Mouse (Mus musculus) CH12.LX (cell line): ENCODE results near the gene Hells. TPM values are rescaled to one million over a fixed set of nuclear protein-coding genes. Genes with fewer than 3 reads are reported as not detected.

Source experiments
- DNase-seq: peaks from one replicate; pipeline ENCODE4 v3.0.0-alpha.2; 2013; ENCODE audit errors: extremely low read depth
- H3K27ac ChIP-seq: 2 replicates; pipeline ENCODE4 v1.5.1; 2012; ENCODE audit warnings: low read depth, mild to moderate bottlenecking, control low read depth, moderate library complexity; ENCODE audit not compliant: insufficient read depth
- H3K27me3 ChIP-seq: replicated peaks from 2 replicates; pipeline ENCODE3; 2012; ENCODE audit warnings: inconsistent platforms
- H3K36me3 ChIP-seq, 2 experiments: replicated peaks in 1 of 2; 2 replicates each; pipeline versions ENCODE3 to v1.6.1; 2012; ENCODE audit warnings: inconsistent platforms in 1 of 2, low read length in 1 of 2, mild to moderate bottlenecking in 1 of 2, mixed read lengths in 1 of 2, moderate library complexity in 1 of 2; ENCODE audit not compliant: control insufficient read depth in 1 of 2, insufficient read depth in 1 of 2
- H3K4me1 ChIP-seq, 2 experiments: 2 replicates each; pipeline ENCODE4 v1.6.1; 2012; ENCODE audit warnings: inconsistent platforms in 1 of 2, moderate library complexity in 1 of 2; ENCODE audit not compliant: insufficient read depth in 2 of 2, control insufficient read depth in 1 of 2
- H3K4me2 ChIP-seq: 2 replicates; pipeline ENCODE4 v1.6.1; 2012; ENCODE audit warnings: low read depth, mild to moderate bottlenecking, control low read depth; ENCODE audit not compliant: poor library complexity, insufficient read depth, severe bottlenecking
- H3K4me3 ChIP-seq, 3 experiments: fragments of 150-350 bp in 1 of 3; sonication (generic) in 1 of 3; replicated peaks in 1 of 3; 2 replicates each; pipeline versions ENCODE3 to v1.5.1; 2011 to 2012; ENCODE audit warnings: low read depth in 2 of 3, low read length in 2 of 3, mild to moderate bottlenecking in 2 of 3, moderate library complexity in 2 of 3, control low read depth in 1 of 3, improper control_type of control experiment in 1 of 3, inconsistent platforms in 1 of 3, mixed read lengths in 1 of 3; ENCODE audit not compliant: poor library complexity in 1 of 3
- H3K79me2 ChIP-seq: replicated peaks from 2 replicates; pipeline ENCODE4 v1.6.1; 2012; ENCODE audit warnings: mild to moderate bottlenecking, moderate library complexity; ENCODE audit not compliant: control insufficient read depth, poor library complexity, insufficient read depth, severe bottlenecking; ENCODE audit errors: extremely low read depth
- H3K9ac ChIP-seq: 2 replicates; pipeline ENCODE4 v1.6.1; 2012; ENCODE audit warnings: low read depth, mild to moderate bottlenecking, control low read depth, moderate library complexity; ENCODE audit not compliant: insufficient read depth
- H3K9me3 ChIP-seq: replicated peaks from 2 replicates; pipeline ENCODE3; 2012; ENCODE audit warnings: low read length, inconsistent platforms, mixed read lengths
- CHD1 ChIP-seq: IDR thresholded peaks from 2 replicates; pipeline ENCODE4 v1.6.1; 2012; ENCODE audit warnings: low read depth, low read length, improper control_type of control experiment, inconsistent platforms
- CTCF ChIP-seq, 2 experiments: IDR thresholded peaks in 1 of 2; conservative IDR thresholded peaks in 1 of 2; 2 replicates each; pipeline ENCODE4 v1.5.1; 2011 to 2012; ENCODE audit warnings: low read depth in 2 of 2, low read length in 2 of 2, improper control_type of control experiment in 1 of 2, inconsistent platforms in 1 of 2, mild to moderate bottlenecking in 1 of 2, moderate library complexity in 1 of 2
- JUN ChIP-seq: IDR thresholded peaks from 2 replicates; pipeline ENCODE4 v1.6.1; 2011; ENCODE audit warnings: low read depth, mild to moderate bottlenecking, low read length, improper control_type of control experiment, moderate library complexity; ENCODE audit not compliant: insufficient read depth
- JUND ChIP-seq: conservative IDR thresholded peaks from 2 replicates; pipeline ENCODE4 v1.6.1; 2011; ENCODE audit warnings: low read depth, low read length, improper control_type of control experiment
- KAT2A ChIP-seq: IDR thresholded peaks from 2 replicates; pipeline ENCODE4 v1.6.1; 2012; ENCODE audit warnings: low read length, improper control_type of control experiment, inconsistent platforms; ENCODE audit not compliant: insufficient replicate concordance
- MAFK ChIP-seq: IDR thresholded peaks from 2 replicates; pipeline ENCODE4 v1.6.1; 2011; ENCODE audit warnings: low read length, improper control_type of control experiment; ENCODE audit not compliant: insufficient replicate concordance
- MAZ ChIP-seq: IDR thresholded peaks from 2 replicates; pipeline ENCODE4 v1.6.1; 2012; ENCODE audit warnings: low read depth, mild to moderate bottlenecking, inconsistent platforms, low read length, improper control_type of control experiment, moderate library complexity
- MEF2A ChIP-seq: IDR thresholded peaks from 2 replicates; pipeline ENCODE4 v1.6.1; 2014; ENCODE audit warnings: low read depth, mild to moderate bottlenecking, inconsistent platforms, low read length, improper control_type of control experiment, borderline replicate concordance
- NRF1 ChIP-seq: IDR thresholded peaks from 2 replicates; pipeline ENCODE4 v1.6.1; 2014; ENCODE audit warnings: low read depth, mild to moderate bottlenecking, inconsistent platforms, low read length, improper control_type of control experiment, moderate library complexity
- POLR2A ChIP-seq: IDR thresholded peaks from 2 replicates; pipeline ENCODE4 v1.6.1; 2011; ENCODE audit warnings: low read depth, mild to moderate bottlenecking, improper control_type of control experiment, low read length
- POLR2AphosphoS2 ChIP-seq: IDR thresholded peaks from 2 replicates; pipeline ENCODE4 v1.6.1; 2011; ENCODE audit warnings: low read depth, low read length, improper control_type of control experiment
- RAD21 ChIP-seq: IDR thresholded peaks from 2 replicates; pipeline ENCODE4 v1.6.1; 2011; ENCODE audit warnings: low read depth, mild to moderate bottlenecking, low read length, improper control_type of control experiment, moderate library complexity
- RCOR1 ChIP-seq: conservative IDR thresholded peaks from 2 replicates; pipeline ENCODE4 v1.6.1; 2012; ENCODE audit warnings: low read depth, mild to moderate bottlenecking, inconsistent platforms, low read length, improper control_type of control experiment
- SMC3 ChIP-seq: IDR thresholded peaks from 2 replicates; pipeline ENCODE4 v1.6.1; 2011; ENCODE audit warnings: low read depth, low read length, improper control_type of control experiment
- TBP ChIP-seq: conservative IDR thresholded peaks from 2 replicates; pipeline ENCODE4 v1.6.1; 2011; ENCODE audit warnings: low read depth, low read length, improper control_type of control experiment
- TCF12 ChIP-seq: IDR thresholded peaks from 2 replicates; pipeline ENCODE4 v1.6.1; 2014; ENCODE audit warnings: low read depth, mild to moderate bottlenecking, inconsistent platforms, low read length, improper control_type of control experiment
- USF1 ChIP-seq: IDR thresholded peaks from 2 replicates; pipeline ENCODE4 v1.6.1; 2014; ENCODE audit warnings: low read depth, mild to moderate bottlenecking, inconsistent platforms, low read length, improper control_type of control experiment
- ZC3H11A ChIP-seq: IDR thresholded peaks from 2 replicates; pipeline ENCODE4 v1.6.1; 2012; ENCODE audit warnings: low read depth, mild to moderate bottlenecking, inconsistent platforms, low read length, improper control_type of control experiment
- ZKSCAN1 ChIP-seq: IDR thresholded peaks from 2 replicates; pipeline ENCODE4 v1.6.1; 2012; ENCODE audit warnings: low read depth, inconsistent platforms, low read length, improper control_type of control experiment, borderline replicate concordance
- ZMIZ1 ChIP-seq: IDR thresholded peaks from 2 replicates; pipeline ENCODE4 v1.6.1; 2012; ENCODE audit warnings: low read depth, mild to moderate bottlenecking, inconsistent platforms, low read length, improper control_type of control experiment
- dilution Hi-C: fragments of 300-500 bp; cut with MboI; formaldehyde crosslinking; loops from 2 replicates; pipeline ENCODE4 v1.14.3; 2020; ENCODE audit warnings: low sequenced_read_pairs; ENCODE audit not compliant: extremely low pct_unique_long_range_greater_than_20kb, extremely low pct_ligation_motif_present
- in situ Hi-C: fragments of 300-500 bp; cut with MboI; formaldehyde crosslinking; loops from 3 replicates; pipeline ENCODE4 v1.14.3; 2019; ENCODE audit warnings: low sequenced_read_pairs, low pct_ligation_motif_present, low pct_unique_long_range_greater_than_20kb, mixed read lengths
- polyA plus RNA-seq: library from polyadenylated mRNA; unstranded; fragments of >175 nt; gene quantifications from 2 replicates; pipeline ENCODE4 v1.2.1, GENCODE M21; 2012; ENCODE audit warnings: low read depth; ENCODE audit not compliant: insufficient read length
- total RNA-seq, 2 experiments: library from RNA; depleted of rRNA; stranded (reverse); fragments of 300-350 nt in 1 of 2; fragments of >200 nt in 1 of 2; gene quantifications; 2 replicates each; pipeline ENCODE4 v1.2.3; 2012 to 2014

The Hells gene
- total and polyA plus RNA-seq, 3 experiments = 73.2 to 393 (median 131) TPM

DNA sequence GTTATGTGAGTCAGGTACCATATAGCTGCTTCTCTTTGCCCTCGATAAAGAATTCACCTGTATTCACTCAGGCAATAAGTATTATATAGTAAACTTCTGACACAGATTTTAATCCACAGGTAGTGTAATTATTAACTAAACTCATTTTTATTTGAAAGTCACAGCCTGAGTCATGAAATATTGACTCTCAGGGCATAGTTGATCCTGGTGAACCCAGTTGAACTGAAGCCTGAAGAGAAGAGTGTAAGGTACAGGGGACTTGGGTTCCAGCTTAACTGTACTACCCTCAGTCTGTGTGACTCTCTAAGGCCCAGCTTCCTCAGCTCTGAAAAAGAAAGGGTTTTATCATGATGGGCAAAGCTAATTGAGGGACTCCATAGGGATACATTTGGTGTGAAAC, 74.4 kb downstream of the Hells start:
- Histone ChIP-seq H3K4me3 (no peak overlapping the region), H3K9ac (no peak overlapping the region), H3K36me3 (no peaks in the 10 kb centered on the region), H3K79me2 (no peaks in the 10 kb centered on the region), H3K27me3 (no peaks in the 10 kb centered on the region), H3K4me2 (no peak overlapping the region), H3K4me1 (no peaks in the 10 kb centered on the region), H3K27ac (no peak overlapping the region)
- DNase-seq = no peak
- in situ Hi-C loops = no loop called here
- no peak for TF ChIP-seq ZC3H11A
- no peak for TF ChIP-seq POLR2AphosphoS2
- TF ChIP-seq KAT2A = no peak
- TF ChIP-seq JUN = no peak
- no peak for TF ChIP-seq MAZ
- TF ChIP-seq CHD1 = no peak
- no peak for TF ChIP-seq RAD21
- TF ChIP-seq TCF12 = no peak
- no peak for TF ChIP-seq SMC3
- no peak for TF ChIP-seq JUND
- TF ChIP-seq RCOR1 = no peak
- no peak for TF ChIP-seq POLR2A
- TF ChIP-seq ZKSCAN1 = no peak
- TF ChIP-seq USF1 = no peak
- TF ChIP-seq MAFK = no peak
- TF ChIP-seq MEF2A = no peak
- TF ChIP-seq ZMIZ1 = no peak
- TF ChIP-seq CTCF (conservative IDR thresholded peaks at IDR 0.05 in 1 of 2, IDR thresholded peaks at IDR 0.05 in 1 of 2; ENCODE audit: low read depth in 2 of 2, low read length in 2 of 2) = no peak
- TF ChIP-seq, all 38 proteins: peak for 0
- dilution Hi-C loops = no loop called here
- no peaks in the 10 kb centered on the region for H3K9me3 ChIP-seq

DNA sequence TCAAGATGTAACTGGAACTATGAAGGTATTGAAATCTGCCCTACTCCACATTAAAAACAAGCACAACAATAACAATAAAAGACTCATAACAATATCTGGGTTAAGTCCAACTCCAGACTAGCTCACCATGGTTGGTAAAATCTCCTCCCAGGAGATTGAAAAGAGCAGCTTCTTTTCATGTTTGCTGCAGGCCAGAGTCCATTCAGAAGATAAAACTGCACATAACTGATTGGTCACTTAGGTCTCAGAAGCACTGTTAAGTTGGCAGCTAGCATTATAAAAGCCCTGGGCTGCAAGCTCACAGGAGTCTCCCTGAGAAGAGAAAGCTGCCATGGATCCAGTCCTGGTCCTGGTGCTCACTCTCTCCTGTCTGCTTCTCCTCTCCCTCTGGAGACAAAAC, 76.0 kb downstream of the Hells start, which contains the start of gene Cyp2c55:
Gene Cyp2c55, plus strand, starts transcription at position 305 of the 400 bp plus-strand sequence.
- dilution Hi-C loops = no loop called here

More for the DNA sequence above, 76.0 kb downstream of the Hells start, which contains the start of gene Cyp2c55:
- Histone ChIP-seq H3K36me3 (no peaks in the 10 kb centered on the region), H3K79me2 (no peaks in the 10 kb centered on the region), H3K4me1 (0 out of 4 replicates have a peak, but pooled peaks cover 0 to 1% of the 10 kb centered on the region in 2 experiments), H3K4me3 (no peak within 1 kb of the TSS), H3K27me3 (no peaks in the 10 kb centered on the region), H3K27ac (no peak within 1 kb of the TSS), H3K9me3 (no peaks in the 10 kb centered on the region), H3K4me2 (no peak within 1 kb of the TSS), H3K9ac (no peak within 1 kb of the TSS)
- DNase-seq = no peak
- in situ Hi-C loops = no loop called here
- no peak for TF ChIP-seq NRF1
- TF ChIP-seq TBP = no peak

Other genes starting within 250 kb of the Hells start
- gene Noc3l, start 111.7 kb upstream of the Hells start, total RNA-seq (2012; rRNA removed) = 15.1 and 23.2 TPM in 2 replicates
- gene Noc3l, start 111.7 kb upstream of the Hells start, total RNA-seq (2014; rRNA removed) = 38.3 and 41.3 TPM in 2 replicates
- gene Noc3l, start 111.7 kb upstream of the Hells start, polyA plus RNA-seq = 32.9 and 34.9 TPM in 2 replicates
- 1.6 and 1.7 TPM in 2 replicates for gene Tbc1d12, start 94.3 kb upstream of the Hells start, total RNA-seq (2012; rRNA removed)
- 3.2 and 4.4 TPM in 2 replicates for gene Tbc1d12, start 94.3 kb upstream of the Hells start, total RNA-seq (2014; rRNA removed)
- gene Tbc1d12, start 94.3 kb upstream of the Hells start, polyA plus RNA-seq = 1.9 and 2.0 TPM in 2 replicates
- 0.21 and 0.42 TPM in 2 replicates for gene Cyp2c55, start 76.1 kb downstream of the Hells start, total RNA-seq (2012; rRNA removed)
- gene Cyp2c55, start 76.1 kb downstream of the Hells start, total RNA-seq (2014; rRNA removed) = 1.6 and 1.9 TPM in 2 replicates
- gene Cyp2c55, start 76.1 kb downstream of the Hells start, polyA plus RNA-seq = 0.16 and 0.46 TPM in 2 replicates
- gene Cyp2c65, start 130.1 kb downstream of the Hells start, total RNA-seq (2012; rRNA removed) = not detected in 2 replicates
- not detected in 2 replicates for gene Cyp2c65, start 130.1 kb downstream of the Hells start, total RNA-seq (2014; rRNA removed)
- not detected in 2 replicates for gene Cyp2c65, start 130.1 kb downstream of the Hells start, polyA plus RNA-seq
- gene Cyp2c66, start 183.0 kb downstream of the Hells start, total RNA-seq (2012; rRNA removed) = not detected in 2 replicates
- not detected in 2 replicates for gene Cyp2c66, start 183.0 kb downstream of the Hells start, total RNA-seq (2014; rRNA removed)
- gene Cyp2c66, start 183.0 kb downstream of the Hells start, polyA plus RNA-seq = not detected in 2 replicates